Mouse (Mus musculus) erythroblast, embryonic 14.5 days (primary cell): ENCODE measurements around the gene Grk3.

Source experiments
- GATA1 ChIP-seq: IDR thresholded peaks from 2 replicates; pipeline ENCODE4 v1.6.1; 2012; ENCODE audit warnings: low read length, inconsistent platforms, mixed read lengths
- TAL1 ChIP-seq: IDR thresholded peaks from 3 replicates; pipeline ENCODE4 v1.6.1; 2012; ENCODE audit warnings: low read length, inconsistent platforms, mixed read lengths

DNA sequence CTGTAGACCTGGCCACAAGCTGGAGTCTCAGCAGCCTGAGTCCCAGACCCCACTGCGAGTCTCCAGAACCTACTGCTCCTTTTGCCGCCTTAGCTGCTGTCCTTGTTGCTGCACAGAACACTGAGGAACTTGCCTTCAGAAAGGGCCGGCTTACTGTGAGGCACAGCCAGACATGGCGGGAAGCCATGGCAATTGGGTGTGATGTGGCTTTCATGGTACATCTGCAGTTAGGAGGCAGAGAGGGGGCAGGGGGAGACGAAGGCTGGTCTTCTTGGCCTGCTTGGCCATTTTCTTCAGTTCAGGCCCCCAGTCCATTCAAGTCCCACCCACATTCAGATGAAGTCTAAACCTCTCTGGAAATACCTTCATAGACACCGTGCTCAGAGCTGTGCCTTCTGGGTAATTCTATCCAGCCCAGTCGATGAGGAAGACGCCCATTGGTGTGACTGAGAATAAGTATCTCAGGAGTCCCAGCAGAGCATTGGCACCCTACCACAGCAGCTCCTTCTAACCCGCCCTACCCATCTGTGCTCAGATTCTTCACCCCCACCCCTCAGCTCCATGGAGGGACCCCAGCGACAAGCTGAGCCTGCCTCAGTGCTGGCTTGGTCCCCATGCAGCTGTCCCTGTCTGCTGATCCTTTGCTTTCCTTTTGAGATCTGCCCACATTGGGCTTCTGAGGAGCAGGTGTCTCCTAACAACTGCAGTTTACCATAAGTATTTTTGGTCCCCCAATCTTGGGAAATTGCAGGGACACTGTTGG lies 30.1 kb upstream of the Grk3 start:
- TF ChIP-seq GATA1 (no peak), TAL1 (no peak)
